Mouse (Mus musculus): ENCODE measurements at regions not wholly inside any gene's neighbourhood (a gene's known extent, or its start where the extent isn't known, plus 50 kb on each side); places are given as distances from the start of the nearest gene placed in this dataset.

- DNase-seq (ENCODE audit: extremely low spot score in 1 of 2, low spot score in 2 of 2) = no peak
- intact Hi-C loops (cut with DNase I) = no loop called here
Measured at GRCm38 (mm10) chr3:149530026-149530607, 539.8 kb upstream of the Adgrl2 start.

GRCm38 (mm10) chr3:149526509-149526908 lies 536.2 kb upstream of the Adgrl2 start:
- intact Hi-C loops (cut with DNase I) = no loop called here
- DNase-seq (ENCODE audit: extremely low spot score in 1 of 2, low spot score in 2 of 2) = no peak

GRCm38 (mm10) chr3:149519575-149519929 lies 529.2 kb upstream of the Adgrl2 start:
- intact Hi-C loops (cut with DNase I) = no loop called here
- DNase-seq (ENCODE audit: extremely low spot score in 1 of 2, low spot score in 2 of 2) = no peak

GRCm38 (mm10) chr3:149518928-149519574 lies 528.7 kb upstream of the Adgrl2 start:
- DNase-seq (ENCODE audit: extremely low spot score in 1 of 2, low spot score in 2 of 2) = no peak
- intact Hi-C loops (cut with DNase I) = no loop called here

- intact Hi-C loops (cut with DNase I) = no loop called here
- no peak for DNase-seq (ENCODE audit: extremely low spot score in 1 of 2, low spot score in 2 of 2)
Measured at GRCm38 (mm10) chr3:149517537-149517936, 527.2 kb upstream of the Adgrl2 start.

GRCm38 (mm10) chr3:149509178-149509577 lies 518.8 kb upstream of the Adgrl2 start:
- DNase-seq (ENCODE audit: extremely low spot score in 1 of 2, low spot score in 2 of 2) = no peak
- intact Hi-C loops (cut with DNase I) = no loop called here

- intact Hi-C loops (cut with DNase I) = no loop called here
- DNase-seq (ENCODE audit: extremely low spot score in 1 of 2, low spot score in 2 of 2) = no peak
Measured at GRCm38 (mm10) chr3:149508671-149509070, 518.3 kb upstream of the Adgrl2 start.

GRCm38 (mm10) chr3:149505692-149506091 lies 515.3 kb upstream of the Adgrl2 start:
- intact Hi-C loops (cut with DNase I) = no loop called here
- DNase-seq (ENCODE audit: extremely low spot score in 1 of 2, low spot score in 2 of 2) = no peak

- no peak for DNase-seq (ENCODE audit: extremely low spot score in 1 of 2, low spot score in 2 of 2)
- intact Hi-C loops (cut with DNase I) = no loop called here
Measured at GRCm38 (mm10) chr3:149503992-149504391, 513.6 kb upstream of the Adgrl2 start.

- intact Hi-C loops (cut with DNase I) = no loop called here
Measured at GRCm38 (mm10) chr3:149500130-149500529, 509.8 kb upstream of the Adgrl2 start.

GRCm38 (mm10) chr3:149498765-149499164 lies 508.4 kb upstream of the Adgrl2 start:
- intact Hi-C loops (cut with DNase I) = no loop called here
- DNase-seq (ENCODE audit: extremely low spot score in 1 of 2, low spot score in 2 of 2) = no peak

More at GRCm38 (mm10) chr3:149500130-149500529, 509.8 kb upstream of the Adgrl2 start:
- DNase-seq (ENCODE audit: extremely low spot score in 1 of 2, low spot score in 2 of 2) = no peak

- intact Hi-C loops (cut with DNase I) = no loop called here
- no peak for DNase-seq (ENCODE audit: extremely low spot score in 1 of 2, low spot score in 2 of 2)
Measured at GRCm38 (mm10) chr3:149496829-149497471, 506.6 kb upstream of the Adgrl2 start.

GRCm38 (mm10) chr3:149496122-149496521 lies 505.8 kb upstream of the Adgrl2 start:
- no peak for DNase-seq (ENCODE audit: extremely low spot score in 1 of 2, low spot score in 2 of 2)
- intact Hi-C loops (cut with DNase I) = no loop called here

- intact Hi-C loops (cut with DNase I) = no loop called here
Measured at GRCm38 (mm10) chr3:149488147-149488546, 497.8 kb upstream of the Adgrl2 start.

GRCm38 (mm10) chr3:149485406-149485805 lies 495.1 kb upstream of the Adgrl2 start:
- DNase-seq (ENCODE audit: extremely low spot score in 1 of 2, low spot score in 2 of 2) = no peak
- intact Hi-C loops (cut with DNase I) = no loop called here

More at GRCm38 (mm10) chr3:149488147-149488546, 497.8 kb upstream of the Adgrl2 start:
- no peak for DNase-seq (ENCODE audit: extremely low spot score in 1 of 2, low spot score in 2 of 2)

- intact Hi-C loops (cut with DNase I) = no loop called here
Measured at GRCm38 (mm10) chr3:149484319-149484718, 494.0 kb upstream of the Adgrl2 start.

GRCm38 (mm10) chr3:149476151-149476550 lies 485.8 kb upstream of the Adgrl2 start:
- intact Hi-C loops (cut with DNase I) = no loop called here
- DNase-seq (ENCODE audit: extremely low spot score in 1 of 2, low spot score in 2 of 2) = no peak

More at GRCm38 (mm10) chr3:149484319-149484718, 494.0 kb upstream of the Adgrl2 start:
- no peak for DNase-seq (ENCODE audit: extremely low spot score in 1 of 2, low spot score in 2 of 2)

- no peak for DNase-seq (ENCODE audit: extremely low spot score in 1 of 2, low spot score in 2 of 2)
- intact Hi-C loops (cut with DNase I) = no loop called here
Measured at GRCm38 (mm10) chr3:149466973-149467372, 476.6 kb upstream of the Adgrl2 start.

- DNase-seq (ENCODE audit: extremely low spot score in 1 of 2, low spot score in 2 of 2) = no peak
- intact Hi-C loops (cut with DNase I) = no loop called here
Measured at GRCm38 (mm10) chr3:149464603-149465002, 474.2 kb upstream of the Adgrl2 start.

- intact Hi-C loops (cut with DNase I) = no loop called here
- no peak for DNase-seq (ENCODE audit: extremely low spot score in 1 of 2, low spot score in 2 of 2)
Measured at GRCm38 (mm10) chr3:149462121-149462541, 471.8 kb upstream of the Adgrl2 start.
